Mouse (Mus musculus): Measurements from ENCODE around the gene Hoxc8.

DNA sequence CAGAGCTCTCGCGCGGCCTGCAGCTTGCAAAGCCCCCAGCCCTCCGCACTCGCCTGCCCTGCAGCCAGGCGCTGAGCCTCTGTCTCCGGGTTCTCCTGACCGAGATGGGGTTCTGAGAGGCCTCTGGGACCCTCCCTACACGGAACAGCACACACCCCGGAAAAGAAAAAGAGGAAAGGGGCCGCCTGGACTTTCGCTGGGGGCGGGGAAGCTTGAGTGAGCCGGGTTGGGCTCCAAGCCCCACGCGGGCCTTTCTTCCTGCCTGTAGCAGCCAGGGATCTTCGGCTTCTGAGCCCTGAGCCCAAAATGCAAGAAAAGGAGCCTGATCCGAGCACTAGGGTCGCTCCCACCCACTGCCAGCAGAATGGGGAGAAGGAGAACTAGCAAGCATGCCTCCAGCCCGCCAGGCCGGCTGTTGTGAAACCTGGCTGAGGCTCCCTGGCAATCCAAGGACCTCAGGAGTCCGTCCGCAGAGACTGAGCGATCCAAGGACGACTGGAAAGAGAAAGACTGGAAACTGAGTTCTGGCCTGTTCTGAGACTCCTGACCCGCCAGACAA lies 21.6 kb downstream of the Hoxc8 start:
- TF ChIP-seq CHD2 (IDR thresholded peaks at IDR 0.05; ENCODE audit: low read depth, low read length) (no peak), HCFC1 (IDR thresholded peaks at IDR 0.05; ENCODE audit: borderline replicate concordance, insufficient read depth, low read length) (no peak), MAFK (IDR thresholded peaks at IDR 0.05; ENCODE audit: insufficient read depth, low read depth, low read length) (no peak), ZNF384 (IDR thresholded peaks at IDR 0.05; ENCODE audit: low read depth, low read length) (no peak)
